Mouse (Mus musculus) hindbrain, embryonic 15.5 days (tissue): ENCODE results near the gene Dpm2. TPM values are rescaled to one million over a fixed set of nuclear protein-coding genes. Genes with fewer than 3 reads are reported as not detected.
A peak's percentile ranks its signal among the peaks of the same experiment; 100 is the strongest.

Source experiments
- ATAC-seq: fragments of 200-750 bp; cut with Nextera tagmentation; 2 replicates; pipeline ENCODE4 v1.8.0; 2017; ENCODE audit warnings: low read depth, moderate number of reproducible peaks, moderate TSS enrichment; ENCODE audit not compliant: low FRiP score
- H3K27ac ChIP-seq: fragments of 300-500 bp; sonication (generic); replicated peaks from 2 replicates; pipeline ENCODE4 v1.5.1; 2015; ENCODE audit warnings: mild to moderate bottlenecking, inconsistent platforms
- H3K27me3 ChIP-seq: fragments of 300-500 bp; sonication (generic); 2 replicates; pipeline ENCODE4 v1.6.1; 2015; ENCODE audit warnings: control low read depth, inconsistent platforms
- H3K36me3 ChIP-seq: fragments of 300-500 bp; sonication (generic); 2 replicates; pipeline ENCODE4 v1.6.1; 2015; ENCODE audit warnings: control low read depth, inconsistent platforms
- H3K4me1 ChIP-seq: fragments of 300-500 bp; sonication (generic); replicated peaks from 2 replicates; pipeline ENCODE4 v1.6.1; 2015; ENCODE audit warnings: control low read depth, inconsistent platforms
- H3K4me2 ChIP-seq: fragments of 300-500 bp; sonication (generic); 2 replicates; pipeline ENCODE4 v1.6.1; 2015; ENCODE audit warnings: moderate library complexity, mild to moderate bottlenecking, inconsistent platforms
- H3K4me3 ChIP-seq: fragments of 300-500 bp; sonication (generic); 2 replicates; pipeline ENCODE4 v1.5.1; 2015; ENCODE audit warnings: mild to moderate bottlenecking, inconsistent platforms
- H3K9ac ChIP-seq: fragments of 300-500 bp; sonication (generic); 2 replicates; pipeline ENCODE4 v1.6.1; 2015; ENCODE audit warnings: inconsistent platforms
- H3K9me3 ChIP-seq: fragments of 300-500 bp; sonication (generic); 2 replicates; pipeline ENCODE4 v1.6.1; 2016; ENCODE audit warnings: control low read depth, inconsistent platforms
- WGBS: fragments of 180-500 bp; shearing (Covaris S2); methylation state at CpG from one replicate; pipeline ENCODE4 v1.1.7; 2015; 5-methylcytosine and 5-hydroxymethylcytosine counted together
- polyA plus RNA-seq: library from polyadenylated mRNA; unstranded; fragments of >200 nt; fragmentation: Nextera tagmentation; extraction: Ambion mirVana; gene quantifications from 2 replicates; pipeline ENCODE4 v1.2.1, GENCODE M21; 2015

Dpm2 gene
- polyA plus RNA-seq, 1 experiment from 2014 or later, result 138 TPM

- whole genome bisulfite sequencing, result 13% methylated on average over 45 of the region's 55 CpGs
- Histone ChIP-seq H3K9ac (peak overlapping the region; percentile 74), H3K4me1 (peaks cover 28% of the 10 kb centered on the region), H3K9me3 (no peaks in the 10 kb centered on the region), H3K36me3 (no peaks in the 10 kb centered on the region), H3K4me3 (peak overlapping the region; percentile 78), H3K27me3 (peaks cover 3% of the 10 kb centered on the region; the same call in 1 of the 2 replicates), H3K27ac (no peak overlapping the region), H3K4me2 (peak overlapping the region; percentile 85)
- ATAC-seq, result peak; percentile 75
Measured at GRCm38 (mm10) chr2:32606161-32607142, 35.8 kb downstream of the Dpm2 start.

- WGBS, result 6% methylated on average over 34 of the region's 34 CpGs
- Histone ChIP-seq H3K4me1 (peaks cover 28% of the 10 kb centered on the region), H3K4me3 (peak overlapping the region; percentile 78), H3K27me3 (peaks cover 3% of the 10 kb centered on the region; the same call in 1 of the 2 replicates), H3K36me3 (no peaks in the 10 kb centered on the region), H3K9ac (peak overlapping the region; percentile 74), H3K9me3 (no peaks in the 10 kb centered on the region), H3K27ac (no peak overlapping the region), H3K4me2 (peak overlapping the region; percentile 85)
- peak; percentile 21; the same call in 1 of the 2 replicates for ATAC-seq
Measured at GRCm38 (mm10) chr2:32607262-32607947, 36.7 kb downstream of the Dpm2 start.

- H3K4me3 ChIP-seq, result peak overlapping the region; percentile 78
- 0 out of 2 replicates have a peak, but pooled peaks cover 5% of the 10 kb centered on the region for H3K36me3 ChIP-seq
- H3K4me2 ChIP-seq, result peak overlapping the region; percentile 85
- H3K27ac ChIP-seq, result no peak overlapping the region
- WGBS, result 9% methylated on average over 25 of the region's 25 CpGs
- H3K9me3 ChIP-seq, result no peaks in the 10 kb centered on the region
- ATAC-seq, result peak; percentile 43; the same call in 1 of the 2 replicates
- H3K4me1 ChIP-seq, result peaks cover 28% of the 10 kb centered on the region
- no peak overlapping the region for H3K9ac ChIP-seq
- H3K27me3 ChIP-seq, result peaks cover 3% of the 10 kb centered on the region; the same call in 1 of the 2 replicates
Measured at GRCm38 (mm10) chr2:32608141-32608777, 37.6 kb downstream of the Dpm2 start.

GRCm38 (mm10) chr2:32608778-32609435 is 38.2 kb downstream of the Dpm2 start:
- Histone ChIP-seq H3K4me3 (peak overlapping the region; percentile 78), H3K4me2 (peak overlapping the region; percentile 85), H3K9me3 (no peaks in the 10 kb centered on the region), H3K27ac (no peak overlapping the region), H3K27me3 (peaks cover 3% of the 10 kb centered on the region; the same call in 1 of the 2 replicates), H3K4me1 (peaks cover 28% of the 10 kb centered on the region), H3K9ac (no peak overlapping the region), H3K36me3 (0 out of 2 replicates have a peak, but pooled peaks cover 5% of the 10 kb centered on the region)
- 45% methylated on average over 18 of the region's 18 CpGs for WGBS
- ATAC-seq, result no peak

- Histone ChIP-seq H3K9ac (no peak overlapping the region), H3K4me3 (peak overlapping the region; percentile 28), H3K4me2 (peak overlapping the region; percentile 46), H3K27ac (no peak overlapping the region), H3K36me3 (peaks cover 10% of the 10 kb centered on the region), H3K9me3 (no peaks in the 10 kb centered on the region), H3K27me3 (peaks cover 3% of the 10 kb centered on the region; the same call in 1 of the 2 replicates), H3K4me1 (peaks cover 28% of the 10 kb centered on the region)
- no peak for ATAC-seq
- WGBS, result 15% methylated on average over 23 of the region's 23 CpGs
Measured at GRCm38 (mm10) chr2:32610610-32611229, 40.1 kb downstream of the Dpm2 start.

GRCm38 (mm10) chr2:32612274-32612673 is 41.6 kb downstream of the Dpm2 start:
- Histone ChIP-seq H3K36me3 (peaks cover 14% of the 10 kb centered on the region), H3K27me3 (peaks cover 3% of the 10 kb centered on the region; the same call in 1 of the 2 replicates), H3K9ac (no peak overlapping the region), H3K27ac (no peak overlapping the region), H3K4me2 (no peak overlapping the region), H3K9me3 (no peaks in the 10 kb centered on the region), H3K4me3 (no peak overlapping the region), H3K4me1 (peaks cover 22% of the 10 kb centered on the region)
- ATAC-seq, result no peak
- 64% methylated on average over 26 of the region's 26 CpGs for WGBS

- no peak overlapping the region for H3K4me2 ChIP-seq
- H3K4me1 ChIP-seq, result peaks cover 25% of the 10 kb centered on the region
- H3K9ac ChIP-seq, result no peak overlapping the region
- 86% methylated on average over 1 of the region's 1 CpGs for WGBS
- no peak for ATAC-seq
- no peak overlapping the region for H3K4me3 ChIP-seq
- no peaks in the 10 kb centered on the region for H3K9me3 ChIP-seq
- H3K27me3 ChIP-seq, result no peaks in the 10 kb centered on the region
- peaks cover 23% of the 10 kb centered on the region for H3K36me3 ChIP-seq
- H3K27ac ChIP-seq, result no peak overlapping the region
Measured at GRCm38 (mm10) chr2:32617109-32617508, 46.5 kb downstream of the Dpm2 start.

GRCm38 (mm10) chr2:32617601-32618000 is 46.9 kb downstream of the Dpm2 start:
- Histone ChIP-seq H3K36me3 (peaks cover 23% of the 10 kb centered on the region), H3K9ac (no peak overlapping the region), H3K27ac (no peak overlapping the region), H3K4me1 (peaks cover 25% of the 10 kb centered on the region), H3K27me3 (no peaks in the 10 kb centered on the region), H3K9me3 (no peaks in the 10 kb centered on the region), H3K4me3 (no peak overlapping the region), H3K4me2 (no peak overlapping the region)
- WGBS, result 89% methylated on average over 4 of the region's 4 CpGs
- no peak for ATAC-seq

- no peak for ATAC-seq
- no peak overlapping the region for H3K4me2 ChIP-seq
- H3K36me3 ChIP-seq, result peaks cover 20% of the 10 kb centered on the region
- no peak overlapping the region for H3K27ac ChIP-seq
- peaks cover 25% of the 10 kb centered on the region for H3K4me1 ChIP-seq
- H3K9me3 ChIP-seq, result no peaks in the 10 kb centered on the region
- no peaks in the 10 kb centered on the region for H3K27me3 ChIP-seq
- 53% methylated on average over 9 of the region's 9 CpGs for WGBS
- H3K9ac ChIP-seq, result no peak overlapping the region
- no peak overlapping the region for H3K4me3 ChIP-seq
Measured at GRCm38 (mm10) chr2:32618051-32618450, 47.4 kb downstream of the Dpm2 start.

- peaks cover 41% of the 10 kb centered on the region for H3K4me1 ChIP-seq
- H3K9ac ChIP-seq, result no peak overlapping the region
- H3K36me3 ChIP-seq, result peaks cover 13% of the 10 kb centered on the region; the same call in 1 of the 2 replicates
- no peak overlapping the region for H3K4me3 ChIP-seq
- H3K4me2 ChIP-seq, result no peak overlapping the region
- H3K27me3 ChIP-seq, result no peaks in the 10 kb centered on the region
- no peaks in the 10 kb centered on the region for H3K9me3 ChIP-seq
- H3K27ac ChIP-seq, result peak overlapping the region; percentile 13; the same call in 1 of the 2 replicates
- WGBS, result 49% methylated on average over 4 of the region's 4 CpGs
- no peak for ATAC-seq
Measured at GRCm38 (mm10) chr2:32620682-32621516, 50.2 kb downstream of the Dpm2 start.
